In the genomic region with DNA sequence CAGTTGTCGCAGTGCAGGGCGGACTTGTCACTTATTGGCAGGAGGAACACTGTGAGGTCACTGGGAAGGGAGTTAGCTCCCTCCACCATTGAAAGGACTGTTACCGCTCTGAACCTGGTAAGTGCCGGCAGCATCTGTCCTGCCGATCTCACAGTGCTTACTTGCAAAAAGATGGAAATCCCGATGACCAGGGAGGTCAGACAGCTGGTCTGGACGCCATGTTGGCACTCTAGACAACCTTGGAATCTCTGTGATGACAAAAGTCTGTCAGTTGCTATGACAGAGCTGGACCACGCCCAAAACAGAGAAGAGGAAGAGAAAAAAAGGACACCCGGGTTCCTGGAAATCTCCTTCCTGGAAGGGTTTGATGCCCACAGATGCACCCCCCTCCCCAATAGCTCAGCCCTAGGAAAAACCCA, we compare ENCODE assay signal across 12 mouse cellular contexts. TPM values are rescaled to one million over a fixed set of nuclear protein-coding genes. Genes with fewer than 3 reads are reported as not detected.
A peak's percentile ranks its signal among the peaks of the same experiment; 100 is the strongest.
DNase-seq lines count a peak whose midpoint lies in the region; ATAC-seq and TF ChIP-seq lines count a peak whose summit lies in the region.
"Had no signal": no experiment of that assay in that cellular context is flagged by ENCODE, and none has a peak within 500 bp of the region (broad histone marks: within the 10 kb centered on the region; RNA-seq: fewer than 3 reads in every experiment).

No protein-coding gene starts in this region.

- H3K4me1 ChIP-seq in liver, adult 2 months (ENCODE audit: control insufficient read depth, insufficient read depth, low read length) = no peaks in the 10 kb centered on the region
- H3K4me1 ChIP-seq in liver, embryonic 11.5 days (replicated peaks; ENCODE audit: control insufficient read depth, insufficient read depth, low read length) = peaks cover 5% of the 10 kb centered on the region
- peaks cover 9% of the 10 kb centered on the region; the same call in 1 of the 2 replicates for H3K4me1 ChIP-seq in lung, embryonic 14.5 days (ENCODE audit: insufficient read depth)
- H3K4me1 ChIP-seq: embryonic facial prominence, embryonic 15.5 days had no signal

- DNase-seq in cerebellum, postnatal 14 days = peak; percentile 64 to 80
- no peak for DNase-seq in cerebellum, adult 11-12 months
- peak; percentile 10 for DNase-seq in liver, adult 2 months (ENCODE audit: extremely low read depth, low read depth, low spot score)
- no peak for DNase-seq in liver, embryonic 11.5 days (ENCODE audit: low spot score)
- DNase-seq in lung, embryonic 14.5 days = peak; percentile 59
- no peak for DNase-seq in thymus, postnatal 0 days (ENCODE audit: low spot score)
- no peak for DNase-seq in embryo, embryonic 10.5 days (ENCODE audit: low spot score)
- DNase-seq: cerebellum, adult 18-20 months had no signal

- H3K27ac ChIP-seq in liver, adult 2 months (replicated peaks; ENCODE audit: insufficient read depth, low read depth, low read length) = no peak overlapping the region
- H3K27ac ChIP-seq in liver, embryonic 11.5 days (ENCODE audit: low read depth, low read length) = no peak overlapping the region
- H3K27ac ChIP-seq in lung, embryonic 14.5 days (ENCODE audit: low read depth) = no peak overlapping the region
- H3K27ac ChIP-seq: embryonic facial prominence, embryonic 15.5 days; intestine, embryonic 15.5 days; limb, embryonic 10.5 days had no signal

- 69% methylated on average over 9 of the region's 9 CpGs for WGBS in liver, adult 2 months
- WGBS in liver, embryonic 11.5 days = 60% methylated on average over 9 of the region's 9 CpGs
- 36% methylated on average over 9 of the region's 9 CpGs for WGBS in lung, embryonic 14.5 days

- H3K79me2 ChIP-seq in liver, adult 2 months (ENCODE audit: control insufficient read depth, insufficient read depth, low read length) = no peaks in the 10 kb centered on the region

- no peaks in the 10 kb centered on the region for H3K36me3 ChIP-seq in liver, adult 2 months (ENCODE audit: control insufficient read depth, insufficient read depth, low read length)
- no peaks in the 10 kb centered on the region for H3K36me3 ChIP-seq in liver, embryonic 11.5 days (ENCODE audit: control insufficient read depth, insufficient read depth, low read length)
- H3K36me3 ChIP-seq in lung, embryonic 14.5 days (ENCODE audit: insufficient read depth) = no peaks in the 10 kb centered on the region
- H3K36me3 ChIP-seq: embryonic facial prominence, embryonic 15.5 days; intestine, embryonic 15.5 days; limb, embryonic 10.5 days had no signal

- no peak for ATAC-seq in liver, embryonic 11.5 days (replicated peaks; ENCODE audit: low FRiP score)
- ATAC-seq in lung, embryonic 14.5 days (ENCODE audit: insufficient read depth) = no peak
- no peak for ATAC-seq in megakaryocyte-erythroid progenitor cell, adult 5-6 weeks (replicated peaks; ENCODE audit: low FRiP score, low TSS enrichment, poor library complexity, severe bottlenecking)
- ATAC-seq: intestine, embryonic 15.5 days had no signal

- no peak overlapping the region for H3K4me3 ChIP-seq in liver, adult 2 months (ENCODE audit: insufficient read depth, low read depth, low read length)
- H3K4me3 ChIP-seq in liver, embryonic 11.5 days (ENCODE audit: low read depth, low read length) = no peak overlapping the region
- no peak overlapping the region for H3K4me3 ChIP-seq in lung, embryonic 14.5 days (ENCODE audit: low read depth, low read length)
- H3K4me3 ChIP-seq: embryonic facial prominence, embryonic 15.5 days; intestine, embryonic 15.5 days; limb, embryonic 10.5 days had no signal

- TF ChIP-seq POLR2A in liver, adult 2 months (IDR thresholded peaks at IDR 0.05; ENCODE audit: extremely low read depth, insufficient read depth, low read length) = no peak

- H3K27me3 ChIP-seq in liver, adult 2 months (ENCODE audit: control insufficient read depth, insufficient read depth, low read length) = no peaks in the 10 kb centered on the region
- H3K27me3 ChIP-seq in liver, embryonic 11.5 days (replicated peaks; ENCODE audit: control insufficient read depth, insufficient read depth, low read length) = no peaks in the 10 kb centered on the region
- H3K27me3 ChIP-seq in lung, embryonic 14.5 days (ENCODE audit: insufficient read depth, low read length) = no peaks in the 10 kb centered on the region
- H3K27me3 ChIP-seq: embryonic facial prominence, embryonic 15.5 days; intestine, embryonic 15.5 days had no signal

- H3K4me2 ChIP-seq in liver, embryonic 11.5 days = no peak overlapping the region
- no peak overlapping the region for H3K4me2 ChIP-seq in lung, embryonic 14.5 days
- H3K4me2 ChIP-seq: embryonic facial prominence, embryonic 15.5 days; intestine, embryonic 15.5 days had no signal

- H3K9me3 ChIP-seq in liver, embryonic 11.5 days (ENCODE audit: control insufficient read depth, low read length) = no peaks in the 10 kb centered on the region
- no peaks in the 10 kb centered on the region for H3K9me3 ChIP-seq in lung, embryonic 14.5 days (ENCODE audit: low read depth, low read length)
- H3K9me3 ChIP-seq: embryonic facial prominence, embryonic 15.5 days; intestine, embryonic 15.5 days; limb, embryonic 10.5 days had no signal

- H3K9ac ChIP-seq in liver, adult 2 months (ENCODE audit: low read depth, low read length) = no peak overlapping the region
- H3K9ac ChIP-seq in liver, embryonic 11.5 days (ENCODE audit: low read depth, low read length) = no peak overlapping the region
- H3K9ac ChIP-seq in lung, embryonic 14.5 days = no peak overlapping the region
- H3K9ac ChIP-seq: embryonic facial prominence, embryonic 15.5 days; intestine, embryonic 15.5 days had no signal

- TF ChIP-seq CTCF in liver, adult 2 months (IDR thresholded peaks at IDR 0.05; ENCODE audit: low read depth, low read length) = no peak
- no peak for TF ChIP-seq CTCF in lung, embryonic 14.5 days (IDR thresholded peaks at IDR 0.05; ENCODE audit: low read depth)

RNA-seq across cellular contexts. Expression of gene Ptafr, which starts 3.5 kb away (rescaled TPM):
- total RNA-seq in liver, adult 2 months (2014; rRNA removed) = 1.0 and 1.3 TPM in 2 replicates
- polyA plus RNA-seq in liver, adult 2 months (2012; rRNA removed) = 0.73 and 1.0 TPM in 2 replicates
- 0.73 and 0.85 TPM in 2 replicates for polyA plus RNA-seq in liver, embryonic 11.5 days (2014; fragmentation: Nextera tagmentation; extraction: Ambion mirVana)
- polyA plus RNA-seq in lung, embryonic 14.5 days (2014; fragmentation: Nextera tagmentation; extraction: Ambion mirVana) = 0.83 and 1.1 TPM in 2 replicates
- 0.96 and 1.5 TPM in 2 replicates for polyA plus RNA-seq in thymus, postnatal 0 days (2015; fragmentation: Nextera tagmentation; extraction: Ambion mirVana)
- not detected in 2 replicates for total RNA-seq in megakaryocyte-erythroid progenitor cell, adult 5-6 weeks (2014; fragmentation: Nextera tagmentation)
- 0.23 TPM in 1 of 2 replicates, not detected in the other for total RNA-seq in megakaryocyte-erythroid progenitor cell, adult 5-6 weeks (2017)

RNA-seq across cellular contexts. Expression of gene Dnajc8, which starts 32.0 kb away (rescaled TPM):
- 17.0 and 26.1 TPM in 2 replicates for total RNA-seq in liver, adult 2 months (2014; rRNA removed)
- 9.7 and 10.4 TPM in 2 replicates for polyA plus RNA-seq in liver, adult 2 months (2012; rRNA removed)
- 241 and 245 TPM in 2 replicates for polyA plus RNA-seq in liver, embryonic 11.5 days (2014; fragmentation: Nextera tagmentation; extraction: Ambion mirVana)
- polyA plus RNA-seq in lung, embryonic 14.5 days (2014; fragmentation: Nextera tagmentation; extraction: Ambion mirVana) = 191 TPM in 2 replicates
- polyA plus RNA-seq in thymus, postnatal 0 days (2015; fragmentation: Nextera tagmentation; extraction: Ambion mirVana) = 190 and 199 TPM in 2 replicates
- 160 and 183 TPM in 2 replicates for total RNA-seq in megakaryocyte-erythroid progenitor cell, adult 5-6 weeks (2014; fragmentation: Nextera tagmentation)
- total RNA-seq in megakaryocyte-erythroid progenitor cell, adult 5-6 weeks (2017) = 481 and 593 TPM in 2 replicates

RNA-seq across cellular contexts. Expression of gene Atpif1, which starts 33.9 kb away (rescaled TPM):
- 59.5 and 87.1 TPM in 2 replicates for total RNA-seq in liver, adult 2 months (2014; rRNA removed)
- 25.9 and 26.2 TPM in 2 replicates for polyA plus RNA-seq in liver, adult 2 months (2012; rRNA removed)
- polyA plus RNA-seq in liver, embryonic 11.5 days (2014; fragmentation: Nextera tagmentation; extraction: Ambion mirVana) = 1,813 and 1,952 TPM in 2 replicates
- 1,179 and 1,189 TPM in 2 replicates for polyA plus RNA-seq in lung, embryonic 14.5 days (2014; fragmentation: Nextera tagmentation; extraction: Ambion mirVana)
- 874 and 945 TPM in 2 replicates for polyA plus RNA-seq in thymus, postnatal 0 days (2015; fragmentation: Nextera tagmentation; extraction: Ambion mirVana)
- total RNA-seq in megakaryocyte-erythroid progenitor cell, adult 5-6 weeks (2014; fragmentation: Nextera tagmentation) = 1,479 and 1,723 TPM in 2 replicates
- 2,914 and 3,482 TPM in 2 replicates for total RNA-seq in megakaryocyte-erythroid progenitor cell, adult 5-6 weeks (2017)

RNA-seq across cellular contexts. Expression of gene Sesn2, which starts 57.1 kb away (rescaled TPM):
- 2.7 and 3.6 TPM in 2 replicates for total RNA-seq in liver, adult 2 months (2014; rRNA removed)
- 5.5 and 6.0 TPM in 2 replicates for polyA plus RNA-seq in liver, adult 2 months (2012; rRNA removed)
- 10.2 and 10.5 TPM in 2 replicates for polyA plus RNA-seq in liver, embryonic 11.5 days (2014; fragmentation: Nextera tagmentation; extraction: Ambion mirVana)
- 7.8 and 8.6 TPM in 2 replicates for polyA plus RNA-seq in lung, embryonic 14.5 days (2014; fragmentation: Nextera tagmentation; extraction: Ambion mirVana)
- polyA plus RNA-seq in thymus, postnatal 0 days (2015; fragmentation: Nextera tagmentation; extraction: Ambion mirVana) = 7.3 and 8.0 TPM in 2 replicates
- 7.3 and 9.3 TPM in 2 replicates for total RNA-seq in megakaryocyte-erythroid progenitor cell, adult 5-6 weeks (2014; fragmentation: Nextera tagmentation)
- total RNA-seq in megakaryocyte-erythroid progenitor cell, adult 5-6 weeks (2017) = 2.6 and 3.8 TPM in 2 replicates

Comparison
In these comparisons a context has a peak if more than half of its experiments do, and no peak if none do; other contexts are left out.
1. DNase-seq: peak in cerebellum, postnatal 14 days (2 of 2), liver, adult 2 months (single experiment) and lung, embryonic 14.5 days (single experiment); none in cerebellum, adult 11-12 months (single experiment), liver, embryonic 11.5 days (single experiment), thymus, postnatal 0 days (single experiment) and embryo, embryonic 10.5 days (single experiment).
2. RNA of gene Dnajc8, which starts 32.0 kb away (polyA plus RNA-seq): 241 to 245 TPM in liver, embryonic 11.5 days, 191 TPM in lung, embryonic 14.5 days and 190 to 199 TPM in thymus, postnatal 0 days; 9.7 to 10.4 TPM in liver, adult 2 months; every median in the first group is over 10 times any median in the second.
3. RNA of gene Atpif1, which starts 33.9 kb away (polyA plus RNA-seq): 1,813 to 1,952 TPM in liver, embryonic 11.5 days, 1,179 to 1,189 TPM in lung, embryonic 14.5 days and 874 to 945 TPM in thymus, postnatal 0 days; 25.9 to 26.2 TPM in liver, adult 2 months; every median in the first group is over 10 times any median in the second.